8 mouse cellular contexts compared by ENCODE assay signal in the genomic region with DNA sequence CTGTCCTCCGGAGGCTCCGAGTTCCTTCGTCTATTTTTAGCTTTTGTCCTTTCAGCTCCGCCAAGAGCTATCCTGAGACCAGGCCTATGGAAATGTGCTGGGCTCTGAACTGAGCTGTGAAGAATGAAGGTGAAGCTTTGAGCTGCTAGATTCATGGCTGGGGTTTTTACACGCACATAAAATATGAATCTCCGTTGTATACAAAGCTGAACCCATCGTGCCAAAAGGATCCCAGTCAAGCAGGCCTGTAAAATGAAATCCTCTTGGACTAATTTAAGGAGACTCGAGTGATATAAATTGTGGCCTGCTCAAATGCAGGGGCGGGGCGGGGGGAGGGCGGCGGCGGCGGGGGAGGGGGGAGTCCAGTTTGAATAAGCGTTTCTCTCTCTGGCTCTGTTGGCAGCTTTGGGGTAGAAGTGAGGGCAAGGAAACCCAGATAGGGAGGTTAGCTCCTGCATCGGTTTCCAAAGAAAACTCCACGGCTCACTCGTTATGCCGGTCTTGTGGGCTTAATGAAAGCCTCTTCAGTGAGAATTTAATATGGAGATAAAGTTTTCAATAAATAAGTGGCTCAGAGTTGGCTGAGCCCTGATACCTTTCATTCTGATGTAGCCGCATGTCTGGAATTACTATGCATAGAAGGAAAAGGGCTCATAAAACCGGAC.
DNase-seq lines count a peak whose midpoint lies in the region; ATAC-seq and TF ChIP-seq lines count a peak whose summit lies in the region.

No protein-coding gene starts in this region.

- DNase-seq in cerebellum, adult 11-12 months, result no peak
- DNase-seq in embryo, embryonic 9.5 days (ENCODE audit: extremely low spot score), result peak; percentile 34
- peak; percentile 54 for DNase-seq in kidney, postnatal 0 days (ENCODE audit: low spot score)
- no peak for DNase-seq in layer of hippocampus, postnatal 36 days

- H3K36me3 ChIP-seq in heart, embryonic 13.5 days, result no peaks in the 10 kb centered on the region
- no peaks in the 10 kb centered on the region for H3K36me3 ChIP-seq in kidney, postnatal 0 days (ENCODE audit: insufficient read depth, low read length)
- H3K36me3 ChIP-seq in midbrain, embryonic 15.5 days (replicated peaks), result no peaks in the 10 kb centered on the region

- 10% methylated on average over 21 of the region's 21 CpGs for WGBS in heart, embryonic 13.5 days
- 7% methylated on average over 21 of the region's 21 CpGs for WGBS in kidney, postnatal 0 days
- WGBS in midbrain, embryonic 15.5 days, result 24% methylated on average over 21 of the region's 21 CpGs

- H3K27ac ChIP-seq in heart, embryonic 13.5 days (replicated peaks), result peak overlapping the region; percentile 96
- peak overlapping the region; percentile 90 for H3K27ac ChIP-seq in kidney, postnatal 0 days
- H3K27ac ChIP-seq in midbrain, embryonic 15.5 days, result peak overlapping the region; percentile 62

- TF ChIP-seq CTCF in kidney, postnatal 0 days (IDR thresholded peaks at IDR 0.05; ENCODE audit: low read depth), result no peak

- peak; percentile 58; the same call in 1 of the 2 replicates for ATAC-seq in cerebellum, adult (ENCODE audit: insufficient number of reproducible peaks, low FRiP score, low TSS enrichment)
- ATAC-seq in heart, embryonic 13.5 days (ENCODE audit: extremely low read depth, insufficient number of reproducible peaks, low FRiP score, low TSS enrichment), result peak; percentile 54; the same call in 1 of the 2 replicates
- ATAC-seq in kidney, postnatal 0 days (replicated peaks; ENCODE audit: low FRiP score, low read depth), result 0 out of 2 replicates have a peak, but pooled peaks have one; percentile 35
- ATAC-seq in midbrain, embryonic 15.5 days (replicated peaks), result peak; percentile 69
- no peak for ATAC-seq in CD4-positive, CD25-positive, alpha-beta regulatory T cell, adult 4 months

- H3K4me1 ChIP-seq in heart, embryonic 13.5 days, result peaks cover 19% of the 10 kb centered on the region
- 0 out of 2 replicates have a peak, but pooled peaks cover 3% of the 10 kb centered on the region for H3K4me1 ChIP-seq in kidney, postnatal 0 days (replicated peaks; ENCODE audit: insufficient read depth, low read length)
- H3K4me1 ChIP-seq in midbrain, embryonic 15.5 days, result peaks cover 13% of the 10 kb centered on the region

- H3K9me3 ChIP-seq in heart, embryonic 13.5 days, result no peaks in the 10 kb centered on the region
- no peaks in the 10 kb centered on the region for H3K9me3 ChIP-seq in kidney, postnatal 0 days (replicated peaks; ENCODE audit: low read length)
- no peaks in the 10 kb centered on the region for H3K9me3 ChIP-seq in midbrain, embryonic 15.5 days

- H3K4me3 ChIP-seq in heart, embryonic 13.5 days, result peak overlapping the region; percentile 29
- H3K4me3 ChIP-seq in kidney, postnatal 0 days (replicated peaks; ENCODE audit: low read depth, low read length), result 0 out of 2 replicates have a peak overlapping the region, but pooled peaks have one; percentile 10
- H3K4me3 ChIP-seq in midbrain, embryonic 15.5 days, result no peak overlapping the region

- peak overlapping the region; percentile 48 for H3K9ac ChIP-seq in heart, embryonic 13.5 days
- H3K9ac ChIP-seq in kidney, postnatal 0 days (ENCODE audit: low read depth, low read length), result peak overlapping the region; percentile 20; the same call in 1 of the 2 replicates
- no peak overlapping the region for H3K9ac ChIP-seq in midbrain, embryonic 15.5 days

- H3K4me2 ChIP-seq in heart, embryonic 13.5 days, result peak overlapping the region; percentile 63
- peak overlapping the region; percentile 42 for H3K4me2 ChIP-seq in kidney, postnatal 0 days (ENCODE audit: low read length)
- peak overlapping the region; percentile 24 for H3K4me2 ChIP-seq in midbrain, embryonic 15.5 days

- no peaks in the 10 kb centered on the region for H3K27me3 ChIP-seq in heart, embryonic 13.5 days (replicated peaks)
- no peaks in the 10 kb centered on the region for H3K27me3 ChIP-seq in kidney, postnatal 0 days (ENCODE audit: insufficient read depth, low read length)
- H3K27me3 ChIP-seq in midbrain, embryonic 15.5 days (replicated peaks), result no peaks in the 10 kb centered on the region

Comparison
In these comparisons a context has a peak if more than half of its experiments do, and no peak if none do; other contexts are left out.
1. DNase-seq: peak in embryo, embryonic 9.5 days (single experiment) and kidney, postnatal 0 days (single experiment); none in cerebellum, adult 11-12 months (single experiment) and layer of hippocampus, postnatal 36 days (0 of 2).
2. Peak in every context shown above with its lines, with median percentiles within 50 percentile points of each other: H3K27ac ChIP-seq and H3K4me2 ChIP-seq.